Mouse (Mus musculus) v-Abl transformed pro-B cells (cell line): ENCODE results near the gene Rtbdn.

ENCODE experiments used
- in situ Hi-C, 2 experiments: fragments of 400-800 bp; cut with MboI; formaldehyde crosslinking; loops; one replicate each; pipeline ENCODE4 v1.15.1; 2025; ENCODE audit not compliant: unreplicated experiment in 2 of 2

Gene Rtbdn

DNA sequence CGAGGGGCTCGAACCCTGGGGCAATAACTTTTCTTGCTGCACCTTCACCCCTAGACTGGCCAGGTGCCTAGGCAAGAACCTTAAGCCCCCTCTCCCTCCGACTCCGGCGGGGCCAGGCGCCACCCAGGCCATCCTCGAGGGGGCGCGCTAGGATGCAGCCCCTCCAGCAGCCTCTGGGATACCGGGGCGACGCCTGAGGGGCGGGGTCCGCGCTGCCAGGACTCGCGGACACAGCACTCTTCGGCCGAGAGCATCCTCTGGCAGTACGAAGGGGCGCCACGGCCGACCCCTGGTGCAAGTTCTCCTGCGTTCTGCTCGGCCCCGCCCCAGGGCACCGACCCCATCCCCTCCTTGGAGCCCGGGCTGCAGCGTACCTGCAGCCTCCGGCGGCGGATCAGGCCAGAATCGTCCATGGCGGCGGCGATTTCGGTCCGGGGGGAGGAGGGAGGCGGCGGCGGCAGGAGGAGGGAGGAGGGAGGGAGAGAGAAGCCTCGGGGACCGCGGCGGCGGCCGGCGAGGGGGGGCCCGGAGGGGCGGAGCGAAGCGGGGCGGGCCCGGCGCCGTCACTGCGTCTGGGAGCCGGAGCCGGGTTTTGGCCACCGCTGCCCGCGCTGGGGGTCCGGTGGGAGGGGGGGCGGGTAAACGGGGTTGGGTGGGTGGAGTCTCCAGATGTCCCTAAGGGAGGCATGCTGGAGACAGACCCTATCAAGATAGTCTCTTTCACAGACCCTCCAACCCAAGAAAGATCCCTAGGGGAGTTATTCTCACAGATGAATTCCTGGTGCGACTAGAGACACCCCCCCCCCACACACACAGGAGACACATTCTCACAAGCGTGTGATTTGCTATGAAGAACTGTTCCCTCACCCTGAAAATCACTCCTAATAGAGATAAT, 911 bp upstream of the Rtbdn start:
- in situ Hi-C loops = loop anchor here in 1 of 2 experiments (25.0 kb wide), 1 partner anchor 584 kb away; no protein-coding TSS in a partner anchor

DNA sequence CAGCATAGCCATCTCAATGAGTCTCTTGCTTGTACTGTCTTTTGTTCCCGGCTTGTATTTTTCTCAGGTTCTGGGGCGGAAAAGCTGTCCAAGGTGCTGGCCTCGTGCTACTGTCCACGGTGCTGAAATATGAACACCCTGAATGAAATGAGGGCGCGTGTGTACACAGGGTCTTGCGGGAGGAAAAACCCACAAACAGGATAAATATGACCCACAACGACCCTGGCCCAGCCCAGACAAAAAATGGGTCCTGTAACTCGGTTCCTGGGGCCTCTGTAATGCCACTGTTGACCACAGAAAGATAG, 402 bp downstream of the Rtbdn start:
- in situ Hi-C loops = loop anchor here in 1 of 2 experiments (25.0 kb wide), 1 partner anchor 585 kb away; no protein-coding TSS in a partner anchor

DNA sequence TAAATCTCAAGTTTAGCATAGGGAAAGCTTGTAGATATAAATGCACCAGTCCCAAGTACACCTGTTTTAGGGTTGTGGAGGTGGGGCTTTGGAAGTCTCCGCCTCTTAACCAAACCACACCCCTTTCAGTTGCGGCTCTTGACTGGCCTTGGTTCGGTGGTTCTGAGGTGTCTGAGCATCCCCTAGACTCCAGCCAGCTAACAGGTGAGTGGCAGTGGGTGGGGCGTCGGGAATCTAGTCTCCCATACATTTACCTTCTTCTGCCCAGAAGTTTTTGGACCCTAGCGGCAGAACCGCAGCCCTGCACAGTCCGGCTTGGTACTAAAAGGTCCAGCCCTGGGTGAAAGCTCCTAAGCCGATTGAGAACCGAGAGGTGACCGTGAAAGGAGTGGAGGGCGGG, 3.0 kb downstream of the Rtbdn start:
- in situ Hi-C loops = loop anchor here in 1 of 2 experiments (25.0 kb wide), 3 partner anchors 587 to 1638 kb away; partner anchors contain the start of gene Abcc12

DNA sequence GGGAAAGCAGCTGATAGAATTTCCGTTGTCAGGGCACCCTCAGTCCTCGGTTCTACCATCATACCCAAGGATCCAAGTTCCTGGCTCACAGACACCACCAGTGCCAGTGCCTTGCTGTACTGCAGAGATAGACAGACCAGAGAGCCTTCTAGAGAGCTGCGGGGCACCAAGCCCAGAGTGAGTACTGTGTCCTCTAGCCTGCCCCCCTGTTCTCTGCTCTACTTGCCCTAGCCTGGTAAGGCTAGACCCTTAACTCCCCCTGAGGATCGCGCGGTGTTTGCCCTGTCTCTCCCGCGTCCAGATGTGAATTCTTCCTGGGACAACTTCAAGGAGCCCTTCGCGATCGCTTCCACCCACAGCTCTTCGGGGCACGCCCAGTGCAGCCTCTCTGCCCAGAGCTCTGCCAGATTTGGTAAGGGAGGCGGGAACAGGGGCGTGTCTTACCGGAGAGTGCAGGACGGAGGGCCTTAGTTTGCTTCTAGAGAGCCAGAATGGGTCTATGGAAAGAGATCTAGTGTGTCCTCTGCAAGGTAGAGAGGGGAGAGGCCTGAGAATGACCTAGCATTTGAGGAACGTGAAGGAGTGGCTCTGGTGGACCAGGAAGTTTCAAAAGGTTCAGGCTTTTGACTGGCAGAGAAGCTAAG, 5.9 kb downstream of the Rtbdn start:
- in situ Hi-C loops = loop anchor here in 1 of 2 experiments (25.0 kb wide), 2 partner anchors 710 to 1635 kb away; partner anchors contain the start of gene Abcc12

DNA sequence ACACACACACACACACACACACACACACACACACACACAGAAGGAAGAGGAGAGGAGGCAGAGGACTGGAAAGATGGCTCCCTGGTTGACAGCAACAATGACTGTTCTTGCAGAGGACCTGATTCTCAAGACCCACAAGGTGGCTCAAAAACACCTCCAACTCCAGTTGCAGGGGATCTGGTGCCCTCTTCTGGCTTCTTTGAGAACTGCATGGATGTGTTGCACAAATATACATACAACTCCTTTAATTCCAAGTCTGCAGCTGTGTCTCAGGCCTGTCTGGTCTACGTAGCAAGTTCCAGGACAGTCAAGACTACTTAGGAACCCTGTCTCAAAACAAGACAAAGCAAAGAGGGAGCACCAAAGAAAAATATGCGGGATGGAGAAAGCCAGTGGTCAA, 10.0 kb downstream of the Rtbdn start:
- in situ Hi-C loops = loop anchor here (5.0 to 25.0 kb wide), 3 partner anchors 36 to 1631 kb away; partner anchors contain the start of genes Abcc12 (in 1 of the 2) and Hook2 (in 1 of the 2)

DNA sequence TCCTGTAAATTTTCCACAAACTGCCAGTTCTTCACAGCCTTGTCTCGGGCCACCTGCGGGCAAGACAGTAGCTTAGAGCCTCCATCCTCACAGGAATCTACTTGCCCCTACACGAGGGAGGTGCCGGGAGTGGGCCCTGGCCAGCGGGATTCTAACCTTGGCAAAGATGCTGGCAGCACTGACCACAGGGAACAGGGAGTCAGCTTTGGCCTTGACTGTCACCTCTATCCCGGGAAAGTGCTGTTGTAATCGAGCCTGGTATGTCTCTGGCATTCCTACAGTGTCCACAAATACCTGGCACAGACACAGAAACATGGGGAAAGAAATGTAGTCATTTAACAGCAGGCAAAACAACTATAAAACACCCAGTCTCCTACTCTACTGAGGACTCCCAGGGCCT, 13.0 kb downstream of the Rtbdn start:
- in situ Hi-C loops = loop anchor here (5.0 to 25.0 kb wide), 5 partner anchors 32 to 1627 kb away; partner anchors contain the start of genes Calr (in 2 of the 2), Rad23a (in 2 of the 2), Abcc12 (in 1 of the 2) and Hook2 (in 1 of the 2)

DNA sequence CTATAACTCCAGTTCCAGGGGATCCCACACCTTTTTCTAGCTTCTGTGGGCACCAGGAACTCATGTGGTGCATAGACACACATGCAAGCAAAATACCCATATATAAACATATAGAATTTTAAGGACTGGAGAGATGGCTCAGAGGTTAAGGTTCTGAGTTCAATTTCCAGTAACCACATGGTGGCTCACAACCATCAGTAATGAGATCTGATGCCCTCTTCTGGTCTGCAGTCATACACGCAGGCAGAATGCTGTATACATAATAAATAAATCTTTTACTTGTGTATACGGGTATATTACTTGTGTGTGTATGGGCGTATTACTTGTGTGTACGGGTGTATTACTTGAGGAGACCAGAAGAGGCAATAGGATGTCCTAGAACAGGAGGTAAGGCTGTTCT, 17.2 kb downstream of the Rtbdn start:
- in situ Hi-C loops = loop anchor here (5.0 to 25.0 kb wide), 4 partner anchors 37 to 1623 kb away; partner anchors contain the start of genes Calr (in 2 of the 2), Rad23a (in 2 of the 2) and Abcc12 (in 1 of the 2)

DNA sequence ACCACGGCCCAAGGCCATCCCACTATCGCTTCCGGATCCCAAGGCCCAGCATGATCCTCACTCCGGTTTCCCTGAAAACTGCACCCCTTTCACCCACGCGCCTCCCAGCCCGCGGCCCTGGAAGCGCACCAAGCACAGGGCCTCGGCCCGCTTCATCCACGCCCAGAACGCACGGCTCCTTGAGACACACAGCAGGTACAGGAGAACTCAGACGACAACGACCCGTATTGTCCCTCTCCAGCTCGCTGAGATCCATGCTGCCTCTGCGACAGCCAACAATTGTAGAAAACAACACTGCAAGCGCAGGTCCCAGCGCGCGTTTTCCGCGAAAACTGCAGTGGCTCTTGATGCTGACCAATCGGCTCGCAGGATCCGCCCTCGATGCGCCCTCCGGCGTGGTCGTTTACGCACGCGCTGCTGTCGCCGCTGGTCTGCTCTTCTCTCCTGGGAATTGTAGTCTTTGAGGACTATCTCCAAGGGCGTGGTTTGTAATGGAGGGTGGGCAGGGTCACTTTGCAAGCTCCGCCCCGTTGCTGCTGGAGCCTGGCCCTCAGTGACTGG, 19.0 kb downstream of the Rtbdn start:
- in situ Hi-C loops = loop anchor here (5.0 to 25.0 kb wide), 4 partner anchors 61 to 1621 kb away; partner anchors contain the start of genes Calr (in 2 of the 2), Rad23a (in 2 of the 2), Abcc12 (in 1 of the 2) and Asna1 (in 1 of the 2)

DNA sequence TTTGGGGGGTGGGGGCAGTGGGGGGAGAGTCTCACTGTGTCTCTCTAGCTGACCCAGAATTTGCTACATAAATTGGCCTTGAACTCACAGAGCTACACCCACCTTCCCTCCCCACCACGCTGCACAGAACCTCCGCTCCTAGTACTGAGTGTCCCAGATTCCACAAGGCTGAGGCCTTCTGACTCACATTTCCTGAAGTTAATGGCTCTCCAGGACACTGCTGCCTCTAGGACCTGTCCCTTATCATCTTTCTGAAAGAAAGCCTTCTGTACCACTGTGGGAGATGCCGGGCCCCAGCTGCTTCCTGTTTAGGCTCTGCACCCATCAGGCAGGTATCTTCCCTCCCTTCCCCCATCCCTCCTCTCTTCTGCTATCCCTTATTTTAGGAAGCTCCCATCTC, 19.8 kb downstream of the Rtbdn start:
- in situ Hi-C loops = loop anchor here (5.0 to 25.0 kb wide), 4 partner anchors 61 to 1621 kb away; partner anchors contain the start of genes Calr (in 2 of the 2), Rad23a (in 2 of the 2), Abcc12 (in 1 of the 2) and Asna1 (in 1 of the 2)

DNA sequence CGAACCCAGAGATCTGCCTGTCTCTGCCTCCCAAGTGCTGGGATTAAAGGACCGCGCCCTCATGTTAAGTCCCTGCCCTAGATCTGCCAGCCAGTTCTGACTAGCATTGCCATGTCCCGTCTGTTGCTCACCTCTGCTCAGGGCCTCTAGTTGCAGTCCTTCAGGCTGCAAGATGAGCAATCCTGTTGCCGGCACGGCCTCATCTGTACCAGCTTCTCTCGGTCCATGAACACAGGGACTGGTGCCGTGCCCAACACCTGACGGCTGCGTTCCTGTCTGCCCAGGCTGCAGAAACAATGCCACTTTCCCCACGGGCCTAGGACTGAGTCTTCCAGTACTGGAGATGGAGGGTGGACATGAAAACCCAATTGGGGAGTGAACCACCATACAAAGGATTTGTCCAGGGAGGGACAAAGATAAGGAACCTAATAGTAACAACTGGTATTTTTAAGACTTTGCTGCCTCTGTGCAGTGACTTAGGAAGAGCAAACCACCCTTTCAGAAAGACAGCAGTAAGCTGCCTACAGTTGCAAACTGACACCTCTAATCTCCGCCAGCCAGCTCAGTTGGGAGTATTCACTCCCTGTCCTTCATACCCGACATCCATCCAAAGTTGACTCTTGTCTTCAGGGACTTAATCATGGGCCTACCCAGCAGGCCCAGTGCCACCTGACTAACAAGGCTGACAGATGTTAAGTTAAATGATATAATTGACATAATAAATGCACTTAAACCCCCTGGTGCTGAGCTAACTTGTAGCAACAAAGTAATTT, 20.9 kb downstream of the Rtbdn start:
- in situ Hi-C loops = loop anchor here (5.0 to 25.0 kb wide), 4 partner anchors 60 to 1620 kb away; partner anchors contain the start of genes Calr (in 2 of the 2), Rad23a (in 2 of the 2), Abcc12 (in 1 of the 2) and Asna1 (in 1 of the 2)

DNA sequence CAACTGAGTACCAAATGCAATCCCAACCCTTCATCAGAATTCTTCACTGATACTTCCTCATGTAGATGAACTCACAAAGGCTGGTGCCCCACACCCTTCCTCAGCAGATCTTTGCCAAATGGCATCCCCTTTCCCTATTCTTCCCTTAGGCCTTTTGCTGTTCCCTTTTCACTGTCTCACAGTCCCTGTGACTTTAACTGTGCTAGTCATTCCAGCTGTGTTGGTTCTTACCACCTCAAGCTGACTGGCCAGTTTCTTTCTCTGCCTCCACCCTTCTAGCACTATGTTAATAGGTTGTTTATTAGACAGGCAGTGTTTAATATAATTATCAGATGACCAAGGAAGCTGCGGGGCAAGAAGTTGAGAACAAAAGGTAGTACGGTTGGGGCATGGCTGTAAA, 21.9 kb downstream of the Rtbdn start:
- in situ Hi-C loops = loop anchor here (5.0 to 25.0 kb wide), 4 partner anchors 59 to 1619 kb away; partner anchors contain the start of genes Calr (in 2 of the 2), Rad23a (in 2 of the 2), Abcc12 (in 1 of the 2) and Asna1 (in 1 of the 2)

DNA sequence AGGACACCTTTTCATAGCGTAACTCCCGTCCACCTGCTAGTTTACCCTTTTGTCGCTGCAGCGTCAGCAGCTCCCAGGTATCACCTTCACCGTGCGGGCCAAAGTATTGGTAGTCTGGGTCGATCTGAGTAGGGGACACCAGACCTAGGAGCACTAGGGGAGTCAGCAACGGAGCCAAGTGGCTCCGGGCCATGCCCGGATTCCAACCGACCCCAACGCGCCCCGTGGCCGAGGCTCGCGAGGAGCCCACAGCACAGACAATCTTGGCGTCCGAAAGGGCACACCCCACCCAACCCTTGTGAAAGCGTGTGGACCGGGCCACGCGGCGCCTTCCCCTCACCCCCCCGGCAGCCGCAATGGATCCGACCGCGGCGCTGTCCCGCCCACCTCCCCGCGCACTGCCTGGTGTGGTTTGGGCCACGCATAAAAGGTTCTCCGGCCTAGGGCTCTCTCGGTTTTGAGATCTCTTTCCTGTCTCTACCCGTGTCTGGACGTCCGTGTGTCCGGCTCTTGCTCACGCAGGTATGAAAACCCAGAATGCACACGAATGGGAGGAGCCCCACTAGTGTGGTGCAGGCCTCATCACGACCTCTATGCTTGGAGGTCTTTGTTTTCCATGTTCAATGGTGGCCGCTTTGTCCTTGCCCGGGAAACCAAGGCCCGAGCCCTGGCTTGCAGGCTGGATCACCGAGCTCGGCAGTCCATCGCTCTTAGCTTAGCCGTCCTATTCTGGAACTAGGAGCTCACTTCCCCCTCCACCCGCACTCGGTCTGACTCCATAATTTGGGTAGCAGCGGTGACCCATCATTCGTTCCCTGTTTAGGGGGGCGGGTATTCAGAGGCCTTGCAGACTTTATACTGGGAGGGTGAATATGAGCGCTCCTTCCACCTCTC, 22.7 kb downstream of the Rtbdn start, which contains the start of the genes Gm49661, Prdx2 and Rnaseh2a:
TSS of gene Gm49661 (minus strand) at position 193 of the 894 bp plus-strand sequence.
TSS of gene Prdx2 (plus strand) at position 347 of the 894 bp plus-strand sequence.
TSS of gene Rnaseh2a (minus strand) at position 527 of the 894 bp plus-strand sequence.
- in situ Hi-C loops = loop anchor here (5.0 to 25.0 kb wide), 9 partner anchors 55 to 1618 kb away; partner anchors contain the start of genes Asna1 (in 2 of the 2), Calr (in 2 of the 2), Rad23a (in 2 of the 2) and Trir (in 2 of the 2)

DNA sequence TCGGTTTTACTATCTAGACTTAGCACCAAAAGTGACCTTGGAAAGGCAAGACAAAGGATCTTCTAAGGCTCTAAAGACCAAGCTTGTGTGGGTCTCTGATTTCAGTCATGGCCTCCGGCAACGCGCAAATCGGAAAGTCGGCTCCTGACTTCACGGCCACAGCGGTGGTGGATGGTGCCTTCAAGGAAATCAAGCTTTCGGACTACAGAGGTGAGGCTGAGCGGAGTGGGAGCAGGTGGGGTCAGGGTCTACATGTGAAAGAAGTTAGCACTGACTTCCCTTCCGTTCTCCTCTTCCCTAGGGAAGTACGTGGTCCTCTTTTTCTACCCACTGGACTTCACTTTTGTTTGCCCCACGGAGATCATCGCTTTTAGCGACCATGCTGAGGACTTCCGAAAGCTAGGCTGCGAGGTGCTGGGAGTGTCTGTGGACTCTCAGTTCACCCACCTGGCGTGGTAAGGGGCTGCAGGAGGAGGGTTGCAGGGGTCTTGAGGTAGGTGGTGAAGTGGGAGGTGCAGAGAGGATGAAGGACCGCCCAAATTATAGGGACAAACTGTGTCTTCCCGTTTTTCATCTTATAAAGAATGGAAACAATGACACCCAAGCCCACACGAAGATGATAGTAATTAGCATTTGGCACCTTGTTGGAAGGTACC, 23.5 kb downstream of the Rtbdn start:
- in situ Hi-C loops = loop anchor here (5.0 to 25.0 kb wide), 7 partner anchors 55 to 1617 kb away; partner anchors contain the start of genes Abcc12 (in 1 of the 2), Asna1 (in 1 of the 2) and Trir (in 1 of the 2)

DNA sequence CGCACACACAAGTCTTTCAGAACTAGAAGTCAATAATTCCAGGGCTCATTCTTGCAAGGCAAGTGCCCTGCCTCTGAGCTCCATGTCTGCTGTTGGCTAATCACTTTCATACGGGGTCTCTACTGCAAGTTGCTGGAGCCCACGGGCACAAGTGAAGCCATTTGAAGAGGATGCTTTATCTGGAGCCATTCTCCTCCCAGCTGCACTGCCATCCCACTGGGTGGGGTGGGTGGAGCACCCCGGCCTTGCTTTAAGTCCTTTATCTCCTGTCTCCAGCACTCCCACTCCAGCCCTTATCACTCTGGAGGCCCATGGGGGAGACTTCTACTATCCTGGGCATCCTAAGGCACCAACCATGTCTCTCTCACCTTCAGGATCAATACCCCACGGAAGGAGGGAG, 24.1 kb downstream of the Rtbdn start:
- in situ Hi-C loops = loop anchor here (5.0 to 25.0 kb wide), 7 partner anchors 54 to 1616 kb away; partner anchors contain the start of genes Abcc12 (in 1 of the 2), Asna1 (in 1 of the 2) and Trir (in 1 of the 2)

DNA sequence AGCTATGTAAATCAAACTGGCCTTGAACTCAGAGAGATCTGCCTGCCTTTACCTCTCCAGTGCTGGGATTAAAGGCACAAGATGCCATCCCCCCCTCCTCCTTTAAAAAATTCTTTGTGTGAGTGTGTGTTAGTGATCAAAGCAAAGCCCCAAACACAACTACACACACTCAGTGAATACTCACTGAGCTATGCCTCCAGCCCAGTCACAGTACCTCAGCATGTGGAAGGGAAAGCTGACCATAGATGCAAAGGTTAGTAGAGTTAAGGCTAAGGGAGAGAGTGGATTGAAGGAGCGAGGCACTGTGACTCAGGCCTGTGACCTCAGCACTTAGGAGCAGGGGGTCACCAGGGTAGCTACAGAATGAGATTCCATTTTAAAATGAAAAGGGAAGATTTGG, 26.3 kb downstream of the Rtbdn start:
- in situ Hi-C loops = loop anchor here (5.0 to 25.0 kb wide), 7 partner anchors 52 to 1614 kb away; partner anchors contain the start of genes Abcc12 (in 1 of the 2), Asna1 (in 1 of the 2) and Trir (in 1 of the 2)

DNA sequence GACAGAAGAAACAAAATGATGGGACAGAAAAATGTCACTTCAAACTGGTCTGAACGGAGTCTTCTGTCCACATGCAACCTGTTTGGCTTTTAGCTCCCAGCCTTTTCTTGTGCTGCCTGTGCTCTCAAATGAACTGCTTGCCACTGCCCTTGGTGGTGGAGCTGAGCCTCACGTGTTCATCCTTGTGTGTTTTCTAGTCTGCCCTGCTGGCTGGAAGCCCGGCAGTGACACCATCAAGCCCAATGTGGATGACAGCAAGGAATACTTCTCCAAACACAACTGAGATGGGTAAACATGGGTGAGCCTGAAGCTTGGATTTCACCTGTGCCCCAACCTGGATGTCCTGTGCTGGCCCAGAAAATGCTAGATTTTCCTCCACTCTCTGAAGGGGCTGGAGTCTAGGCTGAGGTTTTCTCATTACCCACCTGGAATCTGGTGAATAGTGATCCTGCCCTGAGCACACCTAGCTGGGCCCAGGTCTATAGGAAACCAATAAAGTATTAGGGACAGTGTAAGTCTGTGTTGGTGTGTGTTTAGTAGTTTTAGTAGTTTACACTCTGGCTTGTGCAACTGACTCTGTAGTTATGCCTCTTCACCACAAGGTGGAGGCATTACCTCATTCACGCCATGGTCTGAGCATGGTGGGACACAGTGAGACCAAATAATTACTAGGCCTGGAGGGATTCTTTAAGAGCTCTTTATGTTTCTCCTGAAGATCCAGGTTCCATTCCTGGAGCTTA, 27.2 kb downstream of the Rtbdn start:
- in situ Hi-C loops = loop anchor here (5.0 to 25.0 kb wide), 7 partner anchors 51 to 1613 kb away; partner anchors contain the start of genes Abcc12 (in 1 of the 2), Asna1 (in 1 of the 2) and Trir (in 1 of the 2)
